Mouse (Mus musculus): ENCODE measurements at regions not wholly inside any gene's neighbourhood (a gene's known extent, or its start where the extent isn't known, plus 50 kb on each side); places are given as distances from the start of the nearest gene placed in this dataset.
A peak's percentile ranks its signal among the peaks of the same experiment; 100 is the strongest.

GRCm38 (mm10) chr6:145310601-145311000, 60.6 kb upstream of the Kras start:
- WGBS, result 67% methylated on average over 6 of the region's 6 CpGs
- H3K4me3 ChIP-seq, result no peak overlapping the region
- no peaks in the 10 kb centered on the region; the same call in 1 of the 2 replicates for H3K36me3 ChIP-seq
- H3K27ac ChIP-seq, result no peak overlapping the region
- no peak for DNase-seq (ENCODE audit: low spot score)
- peaks cover 8% of the 10 kb centered on the region; the same call in 1 of the 2 replicates for H3K9me3 ChIP-seq
- H3K27me3 ChIP-seq (ENCODE audit: insufficient read depth, poor library complexity, severe bottlenecking), result peaks cover 54% of the 10 kb centered on the region
- H3K4me1 ChIP-seq, result no peaks in the 10 kb centered on the region

GRCm38 (mm10) chr6:145309025-145309424, 59.0 kb upstream of the Kras start:
- Histone ChIP-seq H3K27ac (no peak overlapping the region), H3K9me3 (0 out of 2 replicates have a peak, but pooled peaks cover 4% of the 10 kb centered on the region), H3K4me3 (no peak overlapping the region), H3K27me3 (ENCODE audit: insufficient read depth, poor library complexity, severe bottlenecking) (peaks cover 46% of the 10 kb centered on the region), H3K36me3 (no peaks in the 10 kb centered on the region), H3K4me1 (peaks cover 2% of the 10 kb centered on the region)
- no peak for DNase-seq (ENCODE audit: low spot score)
- 86% methylated on average over 3 of the region's 3 CpGs for WGBS

- peaks cover 18% of the 10 kb centered on the region for H3K4me1 ChIP-seq
- no peaks in the 10 kb centered on the region for H3K36me3 ChIP-seq
- 0 out of 2 replicates have a peak, but pooled peaks cover 4% of the 10 kb centered on the region for H3K9me3 ChIP-seq
- no peak overlapping the region for H3K4me3 ChIP-seq
- no peak overlapping the region for H3K27ac ChIP-seq
- no peak for DNase-seq (ENCODE audit: low spot score)
- peaks cover 56% of the 10 kb centered on the region for H3K27me3 ChIP-seq (ENCODE audit: insufficient read depth, poor library complexity, severe bottlenecking)
- WGBS, result 90% methylated on average over 8 of the region's 8 CpGs
Measured at GRCm38 (mm10) chr6:145307237-145307636, 57.2 kb upstream of the Kras start.

- H3K4me1 ChIP-seq, result peaks cover 18% of the 10 kb centered on the region
- 81% methylated on average over 18 of the region's 18 CpGs for WGBS
- no peak overlapping the region for H3K4me3 ChIP-seq
- no peak for DNase-seq (ENCODE audit: low spot score)
- H3K9me3 ChIP-seq, result peaks cover 6% of the 10 kb centered on the region; the same call in 1 of the 2 replicates
- no peaks in the 10 kb centered on the region for H3K36me3 ChIP-seq
- H3K27me3 ChIP-seq (ENCODE audit: insufficient read depth, poor library complexity, severe bottlenecking), result peaks cover 63% of the 10 kb centered on the region
- no peak overlapping the region for H3K27ac ChIP-seq
Measured at GRCm38 (mm10) chr6:145306331-145307124, 56.5 kb upstream of the Kras start.

- Histone ChIP-seq H3K27me3 (ENCODE audit: insufficient read depth, poor library complexity, severe bottlenecking) (peaks cover 68% of the 10 kb centered on the region), H3K36me3 (no peaks in the 10 kb centered on the region), H3K4me1 (peaks cover 18% of the 10 kb centered on the region), H3K4me3 (no peak overlapping the region), H3K9me3 (peaks cover 10% of the 10 kb centered on the region; the same call in 1 of the 2 replicates), H3K27ac (no peak overlapping the region)
- DNase-seq (ENCODE audit: low spot score), result no peak
- WGBS, result 88% methylated on average over 5 of the region's 5 CpGs
Measured at GRCm38 (mm10) chr6:145305669-145306068, 55.6 kb upstream of the Kras start.

- H3K27ac ChIP-seq, result peak overlapping the region; percentile 79
- H3K4me1 ChIP-seq, result peaks cover 18% of the 10 kb centered on the region
- 4% methylated on average over 18 of the region's 18 CpGs for WGBS
- H3K9me3 ChIP-seq, result peaks cover 10% of the 10 kb centered on the region; the same call in 1 of the 2 replicates
- peak; percentile 94 for DNase-seq (ENCODE audit: low spot score)
- H3K27me3 ChIP-seq (ENCODE audit: insufficient read depth, poor library complexity, severe bottlenecking), result peaks cover 73% of the 10 kb centered on the region
- H3K36me3 ChIP-seq, result no peaks in the 10 kb centered on the region
- H3K4me3 ChIP-seq, result peak overlapping the region; percentile 38
Measured at GRCm38 (mm10) chr6:145303641-145304070, 53.6 kb upstream of the Kras start.

GRCm38 (mm10) chr6:145302907-145303640, 53.0 kb upstream of the Kras start:
- H3K27ac ChIP-seq, result peak overlapping the region; percentile 79
- H3K4me3 ChIP-seq, result peak overlapping the region; percentile 38

GRCm38 (mm10) chr6:145302105-145302504, 52.1 kb upstream of the Kras start:
- Histone ChIP-seq H3K27ac (no peak overlapping the region), H3K9me3 (peaks cover 5% of the 10 kb centered on the region; the same call in 1 of the 2 replicates), H3K4me3 (no peak overlapping the region), H3K27me3 (ENCODE audit: insufficient read depth, poor library complexity, severe bottlenecking) (peaks cover 76% of the 10 kb centered on the region), H3K36me3 (no peaks in the 10 kb centered on the region), H3K4me1 (peaks cover 24% of the 10 kb centered on the region)
- 85% methylated on average over 10 of the region's 10 CpGs for WGBS
- no peak for DNase-seq (ENCODE audit: low spot score)

More at GRCm38 (mm10) chr6:145302907-145303640, 53.0 kb upstream of the Kras start:
- peaks cover 18% of the 10 kb centered on the region for H3K4me1 ChIP-seq
- DNase-seq (ENCODE audit: low spot score), result no peak
- H3K36me3 ChIP-seq, result no peaks in the 10 kb centered on the region
- H3K9me3 ChIP-seq, result peaks cover 9% of the 10 kb centered on the region; the same call in 1 of the 2 replicates
- H3K27me3 ChIP-seq (ENCODE audit: insufficient read depth, poor library complexity, severe bottlenecking), result peaks cover 74% of the 10 kb centered on the region
- 35% methylated on average over 22 of the region's 22 CpGs for WGBS

- Histone ChIP-seq H3K27ac (no peak overlapping the region), H3K27me3 (ENCODE audit: insufficient read depth, poor library complexity, severe bottlenecking) (peaks cover 79% of the 10 kb centered on the region), H3K4me1 (peaks cover 24% of the 10 kb centered on the region), H3K4me3 (no peak overlapping the region), H3K36me3 (no peaks in the 10 kb centered on the region), H3K9me3 (peaks cover 5% of the 10 kb centered on the region; the same call in 1 of the 2 replicates)
- peak; percentile 42 for DNase-seq (ENCODE audit: low spot score)
- WGBS, result 58% methylated on average over 6 of the region's 6 CpGs
Measured at GRCm38 (mm10) chr6:145300266-145300858, 50.3 kb upstream of the Kras start.
